Mouse (Mus musculus) neural tube, embryonic 11.5 days (tissue): ENCODE measurements around the gene Arhgap28. TPM values are rescaled to one million over a fixed set of nuclear protein-coding genes. Genes with fewer than 3 reads are reported as not detected.

Experiments used
- ATAC-seq: fragments of 200-750 bp; cut with Nextera tagmentation; 2 replicates; pipeline ENCODE4 v1.8.0; 2017; ENCODE audit warnings: moderate number of reproducible peaks, mild to moderate bottlenecking, moderate TSS enrichment, moderate library complexity; ENCODE audit not compliant: insufficient read depth, low FRiP score, low TSS enrichment
- DNase-seq: peaks from one replicate; pipeline ENCODE4 v3.0.0-alpha.2; 2015; ENCODE audit warnings: low spot score
- H3K27ac ChIP-seq: fragments of 300-500 bp; sonication (generic); 2 replicates; pipeline ENCODE4 v1.5.1; 2014; ENCODE audit warnings: low read depth, mild to moderate bottlenecking, low read length
- H3K27me3 ChIP-seq: fragments of 300-500 bp; sonication (generic); 2 replicates; pipeline ENCODE4 v1.6.1; 2014; ENCODE audit warnings: mild to moderate bottlenecking, low read length, mixed read lengths; ENCODE audit not compliant: control insufficient read depth, insufficient read depth
- H3K36me3 ChIP-seq: fragments of 300-500 bp; sonication (generic); 2 replicates; pipeline ENCODE4 v1.6.1; 2014; ENCODE audit warnings: mild to moderate bottlenecking, low read length, moderate library complexity, mixed read lengths; ENCODE audit not compliant: control insufficient read depth, insufficient read depth
- H3K4me1 ChIP-seq: fragments of 300-500 bp; sonication (generic); 2 replicates; pipeline ENCODE4 v1.6.1; 2014; ENCODE audit warnings: low read length, mixed read lengths; ENCODE audit not compliant: control insufficient read depth, insufficient read depth
- H3K4me2 ChIP-seq: fragments of 300-500 bp; sonication (generic); 2 replicates; pipeline ENCODE4 v1.6.1; 2014; ENCODE audit warnings: low read depth, mild to moderate bottlenecking, moderate library complexity
- H3K4me3 ChIP-seq: fragments of 300-500 bp; sonication (generic); 2 replicates; pipeline ENCODE4 v1.5.1; 2014; ENCODE audit warnings: low read depth, low read length
- H3K9ac ChIP-seq: fragments of 300-500 bp; sonication (generic); 2 replicates; pipeline ENCODE4 v1.6.1; 2014; ENCODE audit warnings: mild to moderate bottlenecking, low read length
- H3K9me3 ChIP-seq: fragments of 300-500 bp; sonication (generic); 2 replicates; pipeline ENCODE4 v1.6.1; 2016; ENCODE audit warnings: low read length; ENCODE audit not compliant: control insufficient read depth
- WGBS: fragments of 180-500 bp; shearing (Covaris S2); extraction: QIAGEN DNeasy Blood & Tissue Kit; methylation state at CpG from one replicate; pipeline ENCODE4 v1.1.7; 2014; 5-methylcytosine and 5-hydroxymethylcytosine counted together
- polyA plus RNA-seq: library from polyadenylated mRNA; unstranded; fragments of >200 nt; fragmentation: Nextera tagmentation; extraction: Ambion mirVana; gene quantifications from 2 replicates; pipeline ENCODE4 v1.2.1, GENCODE M21; 2014

The Arhgap28 gene
- polyA plus RNA-seq, 1 experiment from 2014 or later, result 47.9 TPM

GRCm38 (mm10) chr17:67901161-67901560, 102.8 kb downstream of the Arhgap28 start:
- 85% methylated on average over 11 of the region's 11 CpGs for WGBS
- Histone ChIP-seq H3K36me3 (no peaks in the 10 kb centered on the region), H3K27ac (no peak overlapping the region), H3K4me1 (no peaks in the 10 kb centered on the region), H3K27me3 (no peaks in the 10 kb centered on the region), H3K9me3 (no peaks in the 10 kb centered on the region), H3K4me3 (no peak overlapping the region), H3K9ac (no peak overlapping the region), H3K4me2 (no peak overlapping the region)
- DNase-seq (no peak), ATAC-seq (no peak)

GRCm38 (mm10) chr17:67899376-67899775, 104.5 kb downstream of the Arhgap28 start:
- H3K4me2 ChIP-seq, result no peak overlapping the region
- no peak overlapping the region for H3K4me3 ChIP-seq
- H3K9ac ChIP-seq, result no peak overlapping the region
- no peaks in the 10 kb centered on the region for H3K27me3 ChIP-seq
- DNase-seq (no peak), ATAC-seq (no peak)
- no peaks in the 10 kb centered on the region for H3K9me3 ChIP-seq
- H3K4me1 ChIP-seq, result no peaks in the 10 kb centered on the region
- 86% methylated on average over 5 of the region's 5 CpGs for WGBS
- H3K27ac ChIP-seq, result no peak overlapping the region
- H3K36me3 ChIP-seq, result no peaks in the 10 kb centered on the region

- no peak overlapping the region for H3K4me3 ChIP-seq
- 93% methylated on average over 5 of the region's 5 CpGs for WGBS
- H3K27me3 ChIP-seq, result no peaks in the 10 kb centered on the region
- H3K9ac ChIP-seq, result no peak overlapping the region
- no peak for ATAC-seq
- H3K36me3 ChIP-seq, result no peaks in the 10 kb centered on the region; the same call in 1 of the 2 replicates
- H3K27ac ChIP-seq, result no peak overlapping the region
- no peaks in the 10 kb centered on the region for H3K4me1 ChIP-seq
- H3K9me3 ChIP-seq, result no peaks in the 10 kb centered on the region
- H3K4me2 ChIP-seq, result no peak overlapping the region
- DNase-seq, result no peak
These were observed 107.5 kb downstream of the Arhgap28 start for GRCm38 (mm10) chr17:67896413-67896812.

- no peaks in the 10 kb centered on the region for H3K4me1 ChIP-seq
- no peak for ATAC-seq
- WGBS, result 83% methylated on average over 20 of the region's 20 CpGs
- H3K27me3 ChIP-seq, result no peaks in the 10 kb centered on the region
- H3K36me3 ChIP-seq, result no peaks in the 10 kb centered on the region; the same call in 1 of the 2 replicates
- H3K9ac ChIP-seq, result no peak overlapping the region
- no peak for DNase-seq
- H3K4me2 ChIP-seq, result no peak overlapping the region
- H3K27ac ChIP-seq, result no peak overlapping the region
- no peaks in the 10 kb centered on the region for H3K9me3 ChIP-seq
- H3K4me3 ChIP-seq, result no peak overlapping the region
These were observed 114.2 kb downstream of the Arhgap28 start for GRCm38 (mm10) chr17:67889481-67890325.

GRCm38 (mm10) chr17:67888081-67888480, 115.8 kb downstream of the Arhgap28 start:
- WGBS, result 98% methylated on average over 9 of the region's 9 CpGs
- no peak for ATAC-seq
- Histone ChIP-seq H3K27me3 (no peaks in the 10 kb centered on the region), H3K9me3 (no peaks in the 10 kb centered on the region), H3K9ac (no peak overlapping the region), H3K4me2 (no peak overlapping the region), H3K4me1 (no peaks in the 10 kb centered on the region), H3K27ac (no peak overlapping the region), H3K4me3 (no peak overlapping the region), H3K36me3 (no peaks in the 10 kb centered on the region; the same call in 1 of the 2 replicates)
- DNase-seq, result no peak

- DNase-seq, result no peak
- Histone ChIP-seq H3K27me3 (no peaks in the 10 kb centered on the region), H3K27ac (no peak overlapping the region), H3K36me3 (no peaks in the 10 kb centered on the region), H3K4me2 (no peak overlapping the region), H3K9ac (no peak overlapping the region), H3K4me3 (no peak overlapping the region), H3K4me1 (no peaks in the 10 kb centered on the region), H3K9me3 (no peaks in the 10 kb centered on the region)
- 84% methylated on average over 5 of the region's 5 CpGs for WGBS
- no peak for ATAC-seq
These were observed 117.6 kb downstream of the Arhgap28 start for GRCm38 (mm10) chr17:67886326-67886725.

- Histone ChIP-seq H3K4me3 (no peak overlapping the region), H3K4me1 (no peaks in the 10 kb centered on the region), H3K27me3 (no peaks in the 10 kb centered on the region), H3K36me3 (no peaks in the 10 kb centered on the region), H3K9ac (no peak overlapping the region), H3K27ac (no peak overlapping the region), H3K9me3 (no peaks in the 10 kb centered on the region), H3K4me2 (no peak overlapping the region)
- DNase-seq (no peak), ATAC-seq (no peak)
- 87% methylated on average over 12 of the region's 12 CpGs for WGBS
These were observed 126.3 kb downstream of the Arhgap28 start for GRCm38 (mm10) chr17:67877599-67877998.

- Histone ChIP-seq H3K27me3 (no peaks in the 10 kb centered on the region), H3K27ac (no peak overlapping the region), H3K9me3 (no peaks in the 10 kb centered on the region), H3K36me3 (peaks cover 12% of the 10 kb centered on the region; the same call in 1 of the 2 replicates), H3K9ac (no peak overlapping the region), H3K4me3 (no peak overlapping the region), H3K4me2 (no peak overlapping the region), H3K4me1 (no peaks in the 10 kb centered on the region)
- 75% methylated on average over 23 of the region's 23 CpGs for WGBS
- ATAC-seq, result peak; percentile 38; the same call in 1 of the 2 replicates
- DNase-seq, result peak; percentile 81
These were observed 134.0 kb downstream of the Arhgap28 start for GRCm38 (mm10) chr17:67869731-67870601.
